Mouse (Mus musculus): ENCODE results near the gene Pts.

DNA sequence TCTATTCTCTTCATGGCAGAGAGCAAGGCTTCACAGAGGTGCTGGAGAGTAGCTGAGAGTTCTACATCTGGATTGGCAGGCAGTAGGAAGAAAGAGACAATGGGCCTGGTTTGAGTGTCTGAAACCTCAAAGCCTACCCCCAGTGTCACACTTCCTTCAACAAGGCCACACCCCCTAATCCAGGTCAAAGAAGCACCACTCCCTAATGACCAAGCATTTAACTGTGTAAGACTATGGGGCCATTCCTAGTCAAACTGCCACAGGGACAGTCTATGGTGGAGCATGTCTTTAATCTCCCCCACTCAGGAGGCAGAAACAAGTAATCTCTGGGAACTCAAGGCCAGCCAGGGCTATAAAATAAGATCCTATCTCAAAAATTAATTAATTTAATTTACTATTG is 37.7 kb downstream of the Pts start:
- TF ChIP-seq CTCF (conservative IDR thresholded peaks at IDR 0.05; ENCODE audit: low read length) (no peak), POU5F1 (IDR thresholded peaks at IDR 0.05; ENCODE audit: borderline replicate concordance, low read length) (no peak), NANOG (IDR thresholded peaks at IDR 0.05; ENCODE audit: borderline replicate concordance, low read length) (no peak)
